Mouse (Mus musculus): Measurements from ENCODE around the gene Klk14. TPM values are rescaled to one million over a fixed set of nuclear protein-coding genes. Genes with fewer than 3 reads are reported as not detected.
A peak's percentile ranks its signal among the peaks of the same experiment; 100 is the strongest.
"Not testable (repeated sequence)": the region's sequence is repeated elsewhere in the genome, so short reads cannot be mapped to it uniquely, and the experiment has no call there.

The Klk14 gene
- polyA plus RNA-seq, 1 experiment from 2014 or later: not detected

DNA sequence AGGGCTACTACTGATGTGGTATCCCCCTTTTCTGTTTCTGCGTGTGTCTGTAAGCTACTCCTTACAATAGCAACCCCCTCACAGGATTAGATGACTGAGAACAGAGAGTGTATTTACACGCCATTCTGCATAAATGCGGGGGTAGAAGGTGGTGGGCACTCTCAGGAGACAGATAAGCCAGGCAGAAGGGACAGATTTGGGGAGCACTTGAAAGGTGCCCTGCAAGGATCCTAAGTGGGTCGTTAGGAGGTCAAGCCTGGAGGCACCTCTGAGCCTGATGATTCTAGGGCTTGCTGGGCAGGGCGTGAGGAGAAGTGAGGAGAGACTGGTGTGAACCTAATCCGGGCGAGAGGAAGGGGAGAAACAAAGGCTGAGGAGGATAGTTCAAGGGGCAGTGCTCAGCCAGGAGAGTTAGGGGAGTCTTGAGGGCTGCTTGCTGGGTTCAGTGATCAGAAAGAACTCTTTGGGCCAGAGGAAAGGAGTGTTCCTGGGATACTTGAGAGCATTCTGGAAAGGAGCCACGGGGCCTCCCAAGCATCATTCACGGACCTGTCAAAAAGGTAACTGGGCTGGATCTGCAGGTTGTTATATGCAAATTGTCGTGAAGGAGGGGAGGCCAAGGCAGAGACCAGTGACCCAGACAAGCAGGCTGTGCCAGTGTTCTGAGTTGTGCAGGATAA, 17.5 kb upstream of the Klk14 start:
- H3K36me3 ChIP-seq (ENCODE audit: poor library complexity, severe bottlenecking): peaks cover 35% of the 10 kb centered on the region
- peak overlapping the region; percentile 86 for H3K4me2 ChIP-seq
- ATAC-seq: 0 out of 2 replicates have a peak, but pooled peaks have one; percentile 0
- H3K9ac ChIP-seq: peak overlapping the region; percentile 79
- WGBS: 12% methylated on average over 10 of the region's 10 CpGs
- H3K27ac ChIP-seq: no peak overlapping the region; the same call in 1 of the 2 replicates
- peaks cover 11% of the 10 kb centered on the region for H3K4me1 ChIP-seq
- no peaks in the 10 kb centered on the region for H3K27me3 ChIP-seq
- H3K9me3 ChIP-seq (replicated peaks): no peaks in the 10 kb centered on the region
- peak overlapping the region; percentile 66 for H3K4me3 ChIP-seq

DNA sequence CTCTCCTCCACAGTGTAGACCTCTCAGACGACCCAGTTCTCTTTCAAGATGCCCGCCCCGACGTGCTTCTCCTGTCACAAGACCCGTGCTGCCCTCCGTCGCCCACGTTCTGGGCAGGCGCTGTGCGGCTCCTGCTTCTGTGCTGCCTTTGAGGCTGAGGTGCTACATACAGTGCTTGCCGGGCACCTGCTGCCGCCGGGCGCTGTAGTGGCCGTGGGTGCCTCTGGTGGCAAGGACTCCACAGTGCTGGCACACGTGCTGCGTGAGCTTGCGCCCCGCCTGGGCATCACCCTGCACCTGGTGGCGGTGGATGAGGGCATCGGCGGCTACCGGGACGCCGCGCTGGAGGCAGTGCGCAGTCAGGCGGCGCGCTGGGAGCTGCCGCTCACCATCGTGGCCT, 15.1 kb upstream of the Klk14 start:
- no peak overlapping the region for H3K27ac ChIP-seq
- no peaks in the 10 kb centered on the region for H3K27me3 ChIP-seq
- H3K9me3 ChIP-seq (replicated peaks): no peaks in the 10 kb centered on the region
- H3K4me1 ChIP-seq: peaks cover 11% of the 10 kb centered on the region
- WGBS: 94% methylated on average over 32 of the region's 32 CpGs
- H3K4me2 ChIP-seq: no peak overlapping the region
- peaks cover 44% of the 10 kb centered on the region for H3K36me3 ChIP-seq (ENCODE audit: poor library complexity, severe bottlenecking)
- no peak overlapping the region for H3K4me3 ChIP-seq
- no peak for ATAC-seq
- H3K9ac ChIP-seq: no peak overlapping the region

DNA sequence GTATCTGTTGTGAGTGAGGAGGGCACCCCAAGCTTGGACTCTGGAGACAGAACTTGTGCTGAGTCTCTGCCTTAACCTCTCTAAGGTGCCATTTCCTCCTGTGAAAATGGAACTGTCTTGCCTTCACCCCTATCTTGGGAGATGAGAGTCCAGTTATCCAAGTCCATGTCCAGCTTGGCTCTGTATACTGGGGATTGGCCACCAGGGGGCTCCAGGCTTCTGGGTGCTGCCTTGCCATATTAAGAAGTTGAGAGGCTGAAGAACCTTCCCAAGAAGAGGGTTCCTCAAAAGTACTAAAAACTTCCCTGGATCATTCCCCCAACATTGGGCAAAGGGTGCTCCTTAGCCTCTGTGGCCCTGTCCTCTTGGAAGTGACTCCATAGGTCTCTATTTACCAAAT, 11.7 kb upstream of the Klk14 start:
- Histone ChIP-seq H3K4me2 (no peak overlapping the region), H3K9ac (no peak overlapping the region), H3K27ac (no peak overlapping the region), H3K36me3 (ENCODE audit: poor library complexity, severe bottlenecking) (peaks cover 44% of the 10 kb centered on the region), H3K27me3 (no peaks in the 10 kb centered on the region), H3K4me3 (no peak overlapping the region), H3K4me1 (0 out of 2 replicates have a peak, but pooled peaks cover 2% of the 10 kb centered on the region), H3K9me3 (replicated peaks) (no peaks in the 10 kb centered on the region)
- no peak for ATAC-seq

DNA sequence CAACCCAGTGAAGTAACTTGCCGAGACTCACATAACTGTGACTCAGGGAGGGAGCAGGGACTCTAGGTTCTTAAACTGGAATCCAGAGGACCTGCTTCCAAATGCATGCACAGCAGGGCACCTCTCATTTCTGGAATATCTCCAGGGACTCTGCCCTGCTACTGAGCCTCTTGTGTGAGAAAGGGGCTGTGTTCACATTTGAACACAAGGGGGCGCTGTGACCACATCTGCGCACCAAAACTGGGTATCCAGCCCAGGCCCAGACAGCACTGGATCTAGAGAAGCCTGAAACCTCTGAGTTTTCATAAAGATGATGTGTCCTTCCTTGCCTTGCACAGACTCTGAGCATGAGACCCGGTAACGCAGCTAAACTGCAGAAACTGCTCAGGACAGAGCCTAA, 9.3 kb upstream of the Klk14 start:
- no peaks in the 10 kb centered on the region for H3K4me1 ChIP-seq
- no peak overlapping the region for H3K9ac ChIP-seq
- H3K4me3 ChIP-seq: no peak overlapping the region
- no peak overlapping the region for H3K27ac ChIP-seq
- H3K27me3 ChIP-seq: no peaks in the 10 kb centered on the region
- no peak overlapping the region for H3K4me2 ChIP-seq
- peak; percentile 54; the same call in 1 of the 2 replicates for ATAC-seq
- WGBS: 21% methylated on average over 5 of the region's 5 CpGs
- peaks cover 27% of the 10 kb centered on the region for H3K36me3 ChIP-seq (ENCODE audit: poor library complexity, severe bottlenecking)
- no peaks in the 10 kb centered on the region for H3K9me3 ChIP-seq (replicated peaks)

DNA sequence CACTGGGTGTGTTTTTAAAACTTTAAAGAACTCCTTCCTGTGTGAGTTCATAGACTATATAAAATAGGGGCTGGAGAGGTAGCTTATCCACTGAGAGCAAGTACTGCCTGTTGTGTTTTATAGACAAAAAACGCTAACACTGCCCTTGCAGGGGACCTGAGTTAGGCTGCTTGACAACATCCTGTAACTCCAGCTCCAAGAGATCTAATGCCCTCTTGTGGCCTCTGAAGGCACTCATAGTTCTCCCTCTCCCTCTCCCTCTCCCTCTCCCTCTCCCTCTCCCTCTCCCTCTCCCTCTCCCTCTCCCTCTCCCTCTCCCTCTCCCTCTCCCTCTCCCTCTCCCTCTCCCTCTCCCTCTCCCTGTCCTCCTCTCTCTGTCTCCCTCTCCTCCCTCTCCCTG, 7.7 kb upstream of the Klk14 start:
- H3K9ac ChIP-seq; H3K4me1 ChIP-seq; H3K27ac ChIP-seq; H3K27me3 ChIP-seq; H3K4me2 ChIP-seq; ATAC-seq; H3K4me3 ChIP-seq; H3K9me3 ChIP-seq (replicated peaks): not testable (repeated sequence)
- 19% methylated on average over 1 of the region's 1 CpGs for WGBS
- H3K36me3 ChIP-seq (ENCODE audit: poor library complexity, severe bottlenecking): peaks cover 11% of the 10 kb centered on the region

DNA sequence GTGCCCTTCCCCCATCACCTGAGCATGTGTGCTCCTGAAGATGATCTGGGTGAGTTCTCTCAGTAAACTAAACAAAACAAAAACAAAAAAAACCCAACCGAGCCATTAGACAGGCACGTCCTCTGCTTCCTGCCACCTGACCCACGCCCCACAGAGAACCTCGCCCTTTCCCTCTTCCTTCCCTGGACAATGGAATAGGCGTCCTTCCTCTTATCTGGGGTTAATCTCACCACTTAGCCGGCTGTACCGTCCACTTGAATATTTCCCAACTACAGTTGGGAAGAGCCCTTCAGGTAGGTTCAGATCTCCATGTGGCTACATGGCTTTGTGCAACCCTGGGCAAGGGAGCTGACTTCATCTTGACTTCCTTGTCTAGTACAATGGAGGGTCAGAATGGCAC, 5.1 kb upstream of the Klk14 start:
- no peak for ATAC-seq
- Histone ChIP-seq H3K4me3 (no peak overlapping the region), H3K9me3 (replicated peaks) (no peaks in the 10 kb centered on the region; the same call in 1 of the 2 replicates), H3K27ac (no peak overlapping the region), H3K4me2 (no peak overlapping the region), H3K27me3 (no peaks in the 10 kb centered on the region), H3K9ac (no peak overlapping the region), H3K4me1 (no peaks in the 10 kb centered on the region), H3K36me3 (ENCODE audit: poor library complexity, severe bottlenecking) (no peaks in the 10 kb centered on the region)
- WGBS: 77% methylated on average over 7 of the region's 7 CpGs

DNA sequence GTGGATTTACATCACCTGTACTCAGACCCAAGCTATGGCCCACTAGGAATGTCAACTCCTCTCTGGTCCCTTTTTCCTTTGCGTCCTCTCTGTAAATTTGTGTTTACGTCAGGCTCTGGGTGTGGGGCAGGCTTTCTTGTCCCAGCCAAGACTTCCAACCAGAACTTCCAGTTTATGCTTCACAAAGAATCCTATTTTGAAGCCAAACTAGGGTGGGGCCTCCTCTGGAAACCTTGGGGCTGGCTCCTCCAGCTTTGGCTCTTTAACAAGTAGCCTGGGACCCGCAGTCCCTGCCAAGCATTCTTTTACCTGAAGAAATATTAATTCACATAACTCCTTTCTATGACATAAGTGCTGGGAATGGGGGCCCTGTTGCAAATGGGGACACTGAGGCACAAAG, 19.8 kb downstream of the Klk14 start:
- Histone ChIP-seq H3K27me3 (0 out of 2 replicates have a peak, but pooled peaks cover 7% of the 10 kb centered on the region), H3K4me2 (no peak overlapping the region), H3K9ac (no peak overlapping the region), H3K4me1 (0 out of 2 replicates have a peak, but pooled peaks cover 3% of the 10 kb centered on the region), H3K36me3 (ENCODE audit: poor library complexity, severe bottlenecking) (no peaks in the 10 kb centered on the region), H3K9me3 (replicated peaks) (no peaks in the 10 kb centered on the region), H3K4me3 (no peak overlapping the region), H3K27ac (no peak overlapping the region)
- 92% methylated on average over 3 of the region's 3 CpGs for WGBS
- ATAC-seq: no peak

DNA sequence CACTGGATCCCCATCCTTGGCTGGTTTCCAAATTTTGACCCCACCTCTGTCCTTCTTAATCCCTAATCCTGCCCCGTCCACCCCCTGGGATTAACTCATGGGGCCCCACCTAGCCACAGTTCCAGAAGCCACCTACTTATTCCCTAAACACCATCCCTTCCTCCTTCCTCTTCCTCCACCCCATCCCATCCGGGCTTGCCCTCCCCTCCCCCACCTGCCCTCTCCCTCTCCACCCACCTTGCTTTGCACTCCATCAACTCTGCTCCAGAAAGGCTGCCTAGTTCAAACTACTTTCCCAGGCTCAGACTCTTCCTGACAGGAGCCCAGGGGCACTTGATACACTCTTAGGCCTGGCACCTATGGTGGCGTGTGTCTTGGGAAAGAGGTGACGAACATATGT, 22.0 kb downstream of the Klk14 start, which contains the start of gene Klk13:
Klk13 (plus strand) TSS at position 301 of the 400 bp plus-strand sequence.
- Histone ChIP-seq H3K4me2 (no peak within 1 kb of the TSS), H3K9ac (no peak within 1 kb of the TSS), H3K4me3 (no peak within 1 kb of the TSS), H3K27me3 (0 out of 2 replicates have a peak, but pooled peaks cover 7% of the 10 kb centered on the region), H3K27ac (no peak within 1 kb of the TSS), H3K36me3 (ENCODE audit: poor library complexity, severe bottlenecking) (no peaks in the 10 kb centered on the region), H3K9me3 (replicated peaks) (no peaks in the 10 kb centered on the region), H3K4me1 (0 out of 2 replicates have a peak, but pooled peaks cover 3% of the 10 kb centered on the region)
- no peak for ATAC-seq
- 61% methylated on average over 4 of the region's 4 CpGs for WGBS

DNA sequence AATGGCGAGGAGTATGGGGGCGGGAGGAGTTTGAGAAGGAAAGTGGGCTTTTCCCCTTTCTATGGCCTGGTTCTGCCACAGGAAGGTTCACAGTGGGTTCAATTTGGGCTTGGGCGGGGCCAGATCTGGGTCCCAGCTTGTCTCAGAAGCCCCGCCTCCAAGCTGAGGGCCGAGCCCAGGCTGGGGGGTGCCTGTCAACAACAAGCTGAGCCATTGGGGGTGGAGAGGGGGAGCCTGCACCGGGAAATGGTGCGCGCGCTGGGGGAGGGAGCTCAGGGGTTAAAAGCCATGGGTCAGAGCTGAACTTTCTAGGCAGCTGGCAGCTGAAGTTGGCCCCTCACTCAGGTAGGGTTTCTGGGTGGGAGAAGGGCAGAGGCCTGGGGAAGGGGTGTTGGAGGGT, 22.7 kb downstream of the Klk14 start:
- H3K9ac ChIP-seq: no peak overlapping the region
- H3K4me1 ChIP-seq: 0 out of 2 replicates have a peak, but pooled peaks cover 3% of the 10 kb centered on the region
- no peak overlapping the region for H3K4me2 ChIP-seq
- no peak for ATAC-seq
- H3K27me3 ChIP-seq: 0 out of 2 replicates have a peak, but pooled peaks cover 7% of the 10 kb centered on the region
- WGBS: 9% methylated on average over 9 of the region's 9 CpGs
- H3K4me3 ChIP-seq: no peak overlapping the region
- no peaks in the 10 kb centered on the region for H3K36me3 ChIP-seq (ENCODE audit: poor library complexity, severe bottlenecking)
- H3K9me3 ChIP-seq (replicated peaks): no peaks in the 10 kb centered on the region
- no peak overlapping the region for H3K27ac ChIP-seq

DNA sequence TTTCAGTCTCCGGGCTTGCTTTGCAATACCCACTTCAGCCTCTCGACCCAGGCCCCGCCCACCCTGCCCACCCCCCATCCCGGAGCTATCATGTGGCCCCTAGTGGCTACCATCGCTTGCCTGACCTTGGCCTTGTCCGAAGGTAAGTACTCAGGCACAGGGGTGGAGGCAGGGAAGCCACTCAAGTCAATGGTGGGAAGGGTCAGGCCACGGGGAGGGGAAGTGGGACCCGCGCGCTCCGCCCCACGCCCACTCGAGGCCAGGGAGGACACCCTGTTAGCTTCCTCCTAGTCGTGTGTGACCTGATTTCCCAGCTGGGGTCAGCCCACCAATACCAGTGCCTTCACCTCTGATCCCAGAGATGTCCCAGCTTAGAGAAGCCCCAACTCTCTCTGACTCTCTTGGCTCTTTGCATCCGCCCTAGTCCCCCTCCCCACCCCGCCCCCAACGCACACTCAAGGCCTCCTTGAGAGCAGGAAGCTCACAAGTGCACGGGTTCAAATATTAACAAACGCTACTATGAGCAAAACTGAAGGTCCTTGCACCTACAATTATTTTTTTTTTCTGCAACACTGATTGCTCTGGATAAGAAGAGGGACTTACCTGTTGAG, 23.6 kb downstream of the Klk14 start:
- H3K4me2 ChIP-seq: peak overlapping the region; percentile 25
- 7% methylated on average over 19 of the region's 19 CpGs for WGBS
- H3K36me3 ChIP-seq (ENCODE audit: poor library complexity, severe bottlenecking): no peaks in the 10 kb centered on the region

More for the DNA sequence above, 23.6 kb downstream of the Klk14 start:
- H3K27ac ChIP-seq: no peak overlapping the region
- no peak for ATAC-seq
- H3K9me3 ChIP-seq (replicated peaks): no peaks in the 10 kb centered on the region
- H3K27me3 ChIP-seq: 0 out of 2 replicates have a peak, but pooled peaks cover 7% of the 10 kb centered on the region
- 0 out of 2 replicates have a peak, but pooled peaks cover 3% of the 10 kb centered on the region for H3K4me1 ChIP-seq
- H3K4me3 ChIP-seq: no peak overlapping the region
- no peak overlapping the region for H3K9ac ChIP-seq

All from forebrain, embryonic 13.5 days (tissue).